Mouse (Mus musculus) layer of hippocampus, postnatal 36 days (tissue): Measurements from ENCODE around the gene Fbxw10. TPM values are rescaled to one million over a fixed set of nuclear protein-coding genes. Genes with fewer than 3 reads are reported as not detected.

Source experiments
- DNase-seq, 2 experiments: peaks; one replicate each; pipeline ENCODE4 v3.0.0; 2022
- total RNA-seq, 2 experiments: library from RNA; stranded (reverse); gene quantifications; 2 replicates each; pipeline ENCODE4 v1.2.3; 2021

Fbxw10 gene
- total RNA-seq, 2 experiments from 2014 or later, result 1.4 to 1.6 TPM

- DNase-seq, result no peak
Measured at GRCm38 (mm10) chr11:62844562-62844961, 2.3 kb upstream of the Fbxw10 start.

DNA sequence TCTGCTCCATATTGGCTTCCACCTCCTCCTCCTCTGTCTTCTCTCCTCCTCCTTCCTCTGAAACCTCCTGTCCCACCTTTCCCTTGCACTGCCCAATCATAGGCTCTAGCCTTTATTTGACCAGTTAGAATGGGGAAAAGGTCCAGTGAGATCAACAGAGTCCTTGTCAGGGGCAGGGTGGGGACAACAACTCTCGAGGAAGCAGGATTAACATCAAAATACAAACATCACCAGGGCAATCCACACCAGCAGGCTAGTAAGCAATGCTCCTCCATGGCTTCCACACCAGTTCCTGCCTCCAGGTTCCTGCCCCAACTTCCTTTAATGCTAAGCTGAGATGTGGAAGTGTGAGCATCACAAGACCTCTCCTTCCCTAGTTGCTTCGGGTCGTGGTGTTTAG is 1.1 kb upstream of the Fbxw10 start:
- no peak for DNase-seq

- no peak for DNase-seq
Measured at GRCm38 (mm10) chr11:62847655-62848191, 854 bp downstream of the Fbxw10 start.

DNA sequence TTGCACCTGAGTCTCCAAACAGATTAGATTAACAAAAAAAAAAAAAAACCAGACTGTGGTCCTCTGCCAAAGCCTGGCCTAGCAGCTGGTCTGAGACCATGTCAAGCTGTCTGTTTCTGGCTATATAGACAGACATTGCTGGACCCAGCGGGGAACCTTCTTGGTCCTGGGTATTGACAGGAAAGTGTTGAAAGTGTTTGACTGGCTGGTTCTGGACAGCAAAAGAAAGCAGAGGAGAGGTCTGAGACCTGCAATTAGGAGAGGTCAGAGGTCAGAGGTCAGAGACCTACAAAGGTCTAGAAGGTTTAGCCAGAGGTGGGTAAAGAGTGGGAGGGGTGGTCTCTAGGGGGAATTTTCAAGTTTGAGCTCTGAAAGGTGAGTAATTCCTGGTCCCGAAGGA is 1.4 kb downstream of the Fbxw10 start:
- DNase-seq, result no peak

DNA sequence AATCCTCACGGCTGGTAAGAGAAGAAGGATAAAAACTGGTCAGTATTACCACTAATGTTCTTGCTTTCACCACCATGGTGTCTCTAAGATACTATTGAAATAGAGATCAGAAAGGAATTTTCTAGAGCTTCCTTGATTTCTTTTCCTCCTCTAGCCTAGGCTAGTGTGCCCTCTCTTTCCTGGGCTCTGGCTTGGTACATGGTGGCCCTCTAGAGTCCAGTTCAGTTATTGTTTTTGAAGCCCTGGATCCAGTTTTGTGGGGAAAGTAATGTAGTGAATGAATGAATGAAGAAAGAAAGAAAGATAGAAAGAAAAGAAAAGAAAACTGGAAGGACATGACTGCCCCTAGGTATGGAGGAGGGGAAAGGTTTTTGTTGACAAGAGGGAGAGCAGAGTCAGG is 4.3 kb downstream of the Fbxw10 start:
- DNase-seq, result no peak

GRCm38 (mm10) chr11:62853334-62853733 is 6.5 kb downstream of the Fbxw10 start:
- no peak for DNase-seq

DNA sequence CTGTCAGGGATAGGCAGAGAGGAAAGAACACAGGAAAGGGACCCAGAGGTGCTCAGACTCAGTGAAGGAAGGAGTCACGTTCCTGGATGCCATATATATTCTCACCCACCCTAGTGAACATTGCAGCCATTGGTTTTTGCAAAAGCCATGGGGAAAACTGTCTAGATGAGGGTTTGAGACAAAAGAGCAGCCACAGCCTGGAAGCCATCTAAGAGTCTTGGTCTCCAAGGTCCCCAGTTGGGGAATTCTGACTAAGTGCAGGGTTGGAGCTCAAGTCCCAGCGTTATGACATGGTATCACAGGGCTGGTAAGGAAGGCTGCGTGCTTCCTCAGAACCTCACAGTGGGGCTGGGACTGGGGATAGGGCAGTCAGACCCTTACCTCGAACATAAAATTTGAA is 18.7 kb downstream of the Fbxw10 start:
- DNase-seq, result no peak

DNA sequence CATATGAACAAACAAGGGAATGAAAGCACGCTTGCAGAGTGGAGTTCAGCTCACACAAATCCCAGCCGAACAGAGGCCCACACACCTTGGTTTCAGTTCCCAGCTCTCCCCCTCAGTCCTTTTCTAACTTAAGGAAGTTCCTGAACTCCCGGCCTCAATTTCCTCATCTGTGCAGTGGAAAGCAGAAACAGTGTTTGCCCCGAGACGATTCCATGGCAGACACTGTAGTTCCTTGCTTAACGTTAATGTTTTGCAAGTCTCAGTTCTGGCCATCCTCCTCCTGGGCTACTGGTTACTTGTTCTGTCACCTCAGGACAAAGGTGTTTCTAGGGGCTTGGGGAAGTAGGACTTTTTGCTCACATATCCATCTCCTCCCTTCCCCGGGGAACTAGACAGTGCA is 19.8 kb downstream of the Fbxw10 start:
- DNase-seq, result no peak

- DNase-seq, result no peak
Measured at GRCm38 (mm10) chr11:62869201-62869600, 22.3 kb downstream of the Fbxw10 start.

- DNase-seq, result no peak
Measured at GRCm38 (mm10) chr11:62869715-62870371, 23.0 kb downstream of the Fbxw10 start.

DNA sequence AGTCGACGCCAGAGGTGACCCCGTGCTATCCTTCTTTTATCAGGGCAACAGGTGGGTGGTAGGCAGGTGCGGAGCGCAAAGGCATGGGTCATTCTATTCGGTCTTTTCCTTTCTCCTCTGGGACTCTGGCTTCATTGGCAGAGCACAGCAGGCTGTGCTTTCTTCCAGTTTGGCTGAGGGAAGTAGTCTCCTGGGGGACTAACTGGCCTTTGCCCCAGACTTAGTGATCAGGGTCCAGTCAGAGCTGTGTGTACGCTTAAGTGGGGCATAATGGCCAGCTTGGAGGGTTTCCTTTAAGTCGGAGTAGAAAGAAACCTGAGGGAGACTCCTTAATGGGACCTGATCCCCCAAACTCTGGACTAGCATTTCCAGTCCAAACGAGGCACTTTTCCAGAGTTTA is 26.6 kb downstream of the Fbxw10 start:
- DNase-seq, result no peak

DNA sequence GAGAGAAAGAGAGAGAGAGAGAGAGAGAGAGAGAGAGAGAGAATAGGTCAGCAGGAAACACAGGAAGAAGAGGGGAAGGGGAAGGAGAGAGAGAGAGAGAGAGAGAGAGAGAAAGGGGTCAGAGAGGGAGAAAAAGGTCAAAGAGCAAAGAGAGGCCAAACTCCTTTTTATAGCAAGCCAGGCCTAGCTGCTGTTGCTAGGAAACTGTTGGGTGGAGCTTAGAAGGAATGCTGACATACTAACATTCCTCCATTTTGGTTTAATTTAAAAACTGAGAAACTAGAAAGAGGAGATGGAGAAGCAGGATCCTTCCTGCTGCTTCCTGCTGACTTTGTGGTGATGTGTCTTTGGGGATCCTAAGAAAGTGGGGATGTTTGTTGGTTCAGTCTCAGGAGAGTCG is 28.8 kb downstream of the Fbxw10 start:
- DNase-seq, result no peak

DNA sequence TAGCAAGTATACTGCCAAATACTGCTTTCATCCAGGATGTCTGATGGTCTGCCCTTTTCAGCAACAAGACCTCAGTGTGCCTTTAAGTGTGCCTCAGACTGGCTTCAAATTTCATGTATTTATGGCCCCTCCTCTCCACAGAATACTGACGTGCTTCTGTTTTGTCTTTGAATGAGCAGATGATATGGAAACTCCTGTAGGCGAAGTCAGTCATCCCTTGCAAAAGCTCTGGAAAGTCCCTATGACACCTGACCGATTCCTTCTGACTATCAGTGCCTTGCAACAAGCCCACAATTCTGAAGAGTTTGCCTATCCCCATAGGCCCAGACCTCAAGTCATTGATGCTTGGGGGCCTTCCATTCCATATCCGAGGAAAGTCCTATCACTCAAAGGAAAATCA is 29.6 kb downstream of the Fbxw10 start:
- DNase-seq, result no peak

DNA sequence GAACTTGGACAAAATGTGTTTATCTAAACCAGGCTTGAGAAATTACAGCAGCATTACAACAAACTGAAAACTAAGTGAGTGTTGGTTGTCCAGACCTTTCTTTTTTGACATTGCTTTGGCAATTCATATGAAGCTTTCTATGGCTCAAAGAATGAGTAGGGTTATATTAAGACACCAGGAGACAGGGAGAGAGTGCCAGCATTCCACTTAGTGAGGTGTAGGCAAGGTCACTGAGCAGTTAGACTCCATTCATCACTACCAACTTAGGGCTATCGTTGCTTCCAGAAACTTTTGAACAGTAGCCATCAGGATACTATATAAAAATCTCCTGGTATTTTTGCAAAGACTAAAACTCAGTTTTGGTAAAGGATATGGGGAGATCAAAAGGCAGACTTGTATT is 30.5 kb downstream of the Fbxw10 start:
- DNase-seq, result no peak

DNA sequence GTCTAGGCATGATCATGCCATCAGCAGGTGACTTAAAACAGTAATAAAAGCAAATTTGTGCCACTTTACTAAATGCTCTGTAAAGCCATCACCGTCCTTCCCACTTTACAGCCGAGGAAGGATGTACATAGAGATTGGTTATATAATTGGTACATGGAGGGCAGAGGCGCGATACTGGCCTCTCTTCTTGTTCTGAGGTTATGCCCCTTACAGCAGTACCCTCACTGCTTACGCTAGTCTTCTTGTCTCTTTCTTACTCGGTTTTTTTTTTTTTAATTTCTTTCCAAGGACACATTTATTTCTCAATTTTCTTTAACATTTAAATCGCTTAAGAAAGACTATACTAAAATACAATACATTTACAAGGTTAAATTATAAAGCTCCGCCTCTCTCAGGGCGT is 31.9 kb downstream of the Fbxw10 start:
- DNase-seq, result no peak

DNA sequence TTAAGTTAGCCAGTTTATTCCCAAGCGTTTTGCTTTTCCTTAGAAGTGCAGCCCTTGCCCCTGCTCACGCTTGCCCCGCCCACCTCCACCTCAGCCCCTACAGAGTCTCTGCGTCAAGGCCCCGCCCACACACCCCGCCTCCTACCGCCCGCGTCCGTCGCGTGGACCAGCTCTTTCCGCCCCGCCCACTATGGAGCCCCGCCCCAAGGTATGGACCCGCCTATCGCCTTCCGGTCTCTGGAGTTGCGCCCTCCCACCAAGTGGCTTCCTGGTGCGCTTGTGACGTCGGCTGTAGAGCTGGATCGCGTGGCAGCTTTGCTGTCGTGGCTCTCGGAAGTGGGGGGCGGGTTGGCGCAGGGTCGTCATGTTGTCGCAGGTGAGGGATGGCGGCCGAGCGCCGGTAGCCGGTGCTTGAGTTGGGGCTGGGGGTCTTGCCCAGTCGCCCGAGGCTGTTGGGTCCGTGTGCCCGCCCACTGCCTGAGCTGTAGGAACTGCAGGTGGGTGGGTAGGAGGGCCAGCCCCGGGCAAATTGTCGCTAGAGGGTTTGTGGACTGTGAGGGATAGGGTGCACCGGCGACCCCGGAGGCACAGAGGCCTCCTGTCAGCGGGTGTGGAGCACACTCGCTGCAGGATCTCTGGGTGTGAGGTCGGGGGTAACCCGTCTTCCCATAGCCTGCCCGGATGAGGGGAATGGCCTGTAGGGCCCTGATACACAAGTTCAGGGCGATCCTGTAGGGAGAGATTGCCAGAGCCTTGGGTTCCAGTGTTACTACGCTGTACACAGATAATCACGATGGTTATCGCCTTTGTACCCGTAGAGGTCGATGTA is 32.6 kb downstream of the Fbxw10 start, which contains the start of gene Tvp23b:
Gene Tvp23b (plus strand): TSS at position 236 of the 829 bp plus-strand sequence.
- peak; percentile 97 for DNase-seq

- DNase-seq, result no peak
Measured at GRCm38 (mm10) chr11:62883407-62883806, 36.5 kb downstream of the Fbxw10 start.

DNA sequence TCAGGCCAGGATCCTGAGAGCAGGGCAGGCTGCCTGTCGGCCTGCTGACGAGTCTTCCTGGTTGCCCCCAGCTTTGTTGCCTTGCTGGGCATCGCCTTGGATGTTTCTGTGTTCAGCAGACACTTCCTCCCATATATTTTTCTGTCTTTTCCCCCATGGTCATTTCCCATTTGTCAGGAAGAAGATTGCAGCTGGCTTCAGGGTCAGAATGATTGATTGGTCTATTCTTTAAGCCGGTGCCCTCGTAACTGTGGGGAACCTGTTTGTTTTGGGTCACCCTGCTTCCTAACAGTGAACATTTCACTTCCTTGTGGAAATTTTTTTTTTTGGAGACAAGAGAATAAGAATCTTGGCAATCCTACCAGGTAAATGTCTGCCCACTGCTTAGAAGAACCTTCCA is 38.5 kb downstream of the Fbxw10 start:
- DNase-seq, result no peak

- DNase-seq, result no peak
Measured at GRCm38 (mm10) chr11:62890796-62891195, 43.9 kb downstream of the Fbxw10 start.

GRCm38 (mm10) chr11:62891763-62892162 is 44.9 kb downstream of the Fbxw10 start:
- DNase-seq, result no peak

DNA sequence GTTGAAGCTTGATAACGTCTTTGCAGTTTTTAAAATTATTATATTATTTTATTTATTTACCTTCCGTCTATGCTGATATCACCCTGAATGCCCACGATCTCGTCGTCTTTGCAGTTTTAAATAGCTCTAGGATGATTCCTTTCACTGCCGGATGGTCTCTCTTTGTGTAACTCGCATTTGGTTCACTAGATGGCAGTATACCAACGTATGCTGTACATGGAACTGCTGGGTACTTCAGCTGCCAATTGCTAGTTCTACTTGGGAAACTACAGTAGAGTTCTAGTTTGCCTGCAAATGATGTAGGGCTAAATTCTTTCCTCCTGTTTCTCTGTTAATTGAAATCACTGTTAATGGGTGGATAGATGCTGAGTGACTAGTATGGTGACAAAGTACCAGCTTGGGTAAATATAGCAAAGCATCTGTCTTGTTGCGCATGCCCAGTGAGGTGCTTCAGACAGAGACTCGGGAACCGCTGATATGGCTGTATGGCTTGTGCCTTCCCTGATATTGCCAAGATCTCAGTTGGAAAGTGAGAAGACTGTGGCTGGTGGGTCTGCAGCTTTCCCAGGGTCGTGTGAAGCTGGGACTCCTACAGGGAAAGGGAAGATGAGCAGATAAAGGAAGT is 54.9 kb downstream of the Fbxw10 start:
- peak; percentile 34 to 57 for DNase-seq

GRCm38 (mm10) chr11:62903871-62904495 is 57.1 kb downstream of the Fbxw10 start:
- no peak for DNase-seq
